Mouse (Mus musculus) small intestine, adult 2 months (tissue): ENCODE data around the gene Nedd9. TPM values are rescaled to one million over a fixed set of nuclear protein-coding genes. Genes with fewer than 3 reads are reported as not detected.

Source experiments
- H3K27ac ChIP-seq: fragments of 200-500 bp; 2 replicates; pipeline ENCODE4 v1.5.1; 2012; ENCODE audit warnings: low read depth, low read length, control low read depth, inconsistent platforms; ENCODE audit not compliant: insufficient read depth
- H3K27me3 ChIP-seq: fragments of 200-500 bp; 2 replicates; pipeline ENCODE4 v1.6.1; 2012; ENCODE audit warnings: mild to moderate bottlenecking, moderate library complexity, low read length, inconsistent platforms; ENCODE audit not compliant: control insufficient read depth, insufficient read depth
- H3K36me3 ChIP-seq: fragments of 200-500 bp; 2 replicates; pipeline ENCODE4 v1.6.1; 2012; ENCODE audit warnings: mild to moderate bottlenecking, low read length, control low read depth, inconsistent platforms; ENCODE audit not compliant: control insufficient read depth, insufficient read depth
- H3K4me1 ChIP-seq: fragments of 200-500 bp; 2 replicates; pipeline ENCODE4 v1.6.1; 2012; ENCODE audit warnings: low read length, inconsistent platforms, mixed read lengths; ENCODE audit not compliant: control insufficient read depth, insufficient read depth, insufficient read length
- H3K4me3 ChIP-seq: fragments of 200-500 bp; 2 replicates; pipeline ENCODE4 v1.5.1; 2012; ENCODE audit warnings: low read depth, mild to moderate bottlenecking, control low read depth, inconsistent platforms, low read length, moderate library complexity
- CTCF ChIP-seq: fragments of 200-500 bp; IDR thresholded peaks from 2 replicates; pipeline ENCODE4 v1.5.1; 2012; ENCODE audit warnings: low read depth, mild to moderate bottlenecking, control low read depth, inconsistent platforms, low read length, moderate library complexity, mixed read lengths; ENCODE audit not compliant: insufficient replicate concordance, insufficient read length; ENCODE audit errors: extremely low read depth
- POLR2A ChIP-seq: fragments of 200-500 bp; IDR thresholded peaks from 2 replicates; pipeline ENCODE4 v1.6.1; 2012; ENCODE audit warnings: low read depth, mild to moderate bottlenecking, control low read depth, inconsistent platforms, low read length, moderate library complexity
- WGBS: fragments of 180-500 bp; shearing (Covaris S2); methylation state at CpG from one replicate; pipeline ENCODE4 v1.1.7; 2018; 5-methylcytosine and 5-hydroxymethylcytosine counted together
- polyA plus RNA-seq: library from polyadenylated mRNA; depleted of rRNA; stranded (reverse); fragments of >200 nt; gene quantifications from 2 replicates; pipeline ENCODE4 v1.2.3, GENCODE M21; 2012

The Nedd9 gene
- polyA plus RNA-seq, 1 experiment = 18.1 TPM

- Histone ChIP-seq H3K27ac (no peak overlapping the region), H3K36me3 (no peaks in the 10 kb centered on the region), H3K4me3 (no peak overlapping the region), H3K27me3 (no peaks in the 10 kb centered on the region), H3K4me1 (peaks cover 11% of the 10 kb centered on the region; the same call in 1 of the 2 replicates)
- WGBS = 43% methylated on average over 8 of the region's 8 CpGs
- TF ChIP-seq POLR2A (no peak), CTCF (no peak)
Observed at GRCm38 (mm10) chr13:41360272-41360815, 126.8 kb downstream of the Nedd9 start.

GRCm38 (mm10) chr13:41359330-41360215 lies 127.6 kb downstream of the Nedd9 start:
- Histone ChIP-seq H3K27ac (peak overlapping the region; percentile 61), H3K4me1 (peaks cover 14% of the 10 kb centered on the region; the same call in 1 of the 2 replicates), H3K27me3 (no peaks in the 10 kb centered on the region), H3K36me3 (no peaks in the 10 kb centered on the region), H3K4me3 (peak overlapping the region; percentile 67; the same call in 1 of the 2 replicates)
- 8% methylated on average over 16 of the region's 16 CpGs for WGBS
- TF ChIP-seq CTCF (no peak), POLR2A (no peak)

GRCm38 (mm10) chr13:41358480-41359180 lies 128.5 kb downstream of the Nedd9 start:
- WGBS = under 1% methylated on average over 42 of the region's 42 CpGs
- H3K27ac ChIP-seq = peak overlapping the region; percentile 84
- TF ChIP-seq CTCF = no peak
- peak; percentile 99 for TF ChIP-seq POLR2A

GRCm38 (mm10) chr13:41358009-41358408 lies 129.2 kb downstream of the Nedd9 start:
- H3K36me3 ChIP-seq = no peaks in the 10 kb centered on the region
- WGBS = 4% methylated on average over 10 of the region's 10 CpGs
- H3K27ac ChIP-seq = peak overlapping the region; percentile 84
- H3K4me3 ChIP-seq = peak overlapping the region; percentile 67
- no peaks in the 10 kb centered on the region for H3K27me3 ChIP-seq
- H3K4me1 ChIP-seq = peaks cover 19% of the 10 kb centered on the region; the same call in 1 of the 2 replicates
- TF ChIP-seq POLR2A = no peak
- TF ChIP-seq CTCF = no peak

More at GRCm38 (mm10) chr13:41358480-41359180, 128.5 kb downstream of the Nedd9 start:
- no peaks in the 10 kb centered on the region for H3K27me3 ChIP-seq
- peak overlapping the region; percentile 67 for H3K4me3 ChIP-seq
- no peaks in the 10 kb centered on the region for H3K36me3 ChIP-seq
- peaks cover 18% of the 10 kb centered on the region; the same call in 1 of the 2 replicates for H3K4me1 ChIP-seq

- no peak overlapping the region for H3K4me3 ChIP-seq
- no peaks in the 10 kb centered on the region for H3K27me3 ChIP-seq
- H3K27ac ChIP-seq = peak overlapping the region; percentile 79
- peaks cover 22% of the 10 kb centered on the region; the same call in 1 of the 2 replicates for H3K4me1 ChIP-seq
- H3K36me3 ChIP-seq = no peaks in the 10 kb centered on the region
- TF ChIP-seq POLR2A = no peak
- no peak for TF ChIP-seq CTCF
- 9% methylated on average over 3 of the region's 3 CpGs for WGBS
Observed at GRCm38 (mm10) chr13:41357586-41357985, 129.6 kb downstream of the Nedd9 start.

GRCm38 (mm10) chr13:41357161-41357560 lies 130.0 kb downstream of the Nedd9 start:
- H3K27me3 ChIP-seq = no peaks in the 10 kb centered on the region
- H3K4me1 ChIP-seq = peaks cover 22% of the 10 kb centered on the region; the same call in 1 of the 2 replicates
- WGBS = 26% methylated on average over 4 of the region's 4 CpGs
- TF ChIP-seq POLR2A (no peak), CTCF (no peak)
- H3K36me3 ChIP-seq = no peaks in the 10 kb centered on the region
- H3K27ac ChIP-seq = peak overlapping the region; percentile 79
- H3K4me3 ChIP-seq = no peak overlapping the region

- no peak for TF ChIP-seq CTCF
- no peak for TF ChIP-seq POLR2A
- under 1% methylated on average over 2 of the region's 2 CpGs for WGBS
- Histone ChIP-seq H3K4me1 (peaks cover 25% of the 10 kb centered on the region; the same call in 1 of the 2 replicates), H3K27me3 (no peaks in the 10 kb centered on the region), H3K4me3 (no peak overlapping the region), H3K27ac (peak overlapping the region; percentile 39), H3K36me3 (no peaks in the 10 kb centered on the region)
Observed at GRCm38 (mm10) chr13:41355552-41355951, 131.6 kb downstream of the Nedd9 start.
